ENCODE assay signal across 10 mouse cellular contexts in the genomic region with DNA sequence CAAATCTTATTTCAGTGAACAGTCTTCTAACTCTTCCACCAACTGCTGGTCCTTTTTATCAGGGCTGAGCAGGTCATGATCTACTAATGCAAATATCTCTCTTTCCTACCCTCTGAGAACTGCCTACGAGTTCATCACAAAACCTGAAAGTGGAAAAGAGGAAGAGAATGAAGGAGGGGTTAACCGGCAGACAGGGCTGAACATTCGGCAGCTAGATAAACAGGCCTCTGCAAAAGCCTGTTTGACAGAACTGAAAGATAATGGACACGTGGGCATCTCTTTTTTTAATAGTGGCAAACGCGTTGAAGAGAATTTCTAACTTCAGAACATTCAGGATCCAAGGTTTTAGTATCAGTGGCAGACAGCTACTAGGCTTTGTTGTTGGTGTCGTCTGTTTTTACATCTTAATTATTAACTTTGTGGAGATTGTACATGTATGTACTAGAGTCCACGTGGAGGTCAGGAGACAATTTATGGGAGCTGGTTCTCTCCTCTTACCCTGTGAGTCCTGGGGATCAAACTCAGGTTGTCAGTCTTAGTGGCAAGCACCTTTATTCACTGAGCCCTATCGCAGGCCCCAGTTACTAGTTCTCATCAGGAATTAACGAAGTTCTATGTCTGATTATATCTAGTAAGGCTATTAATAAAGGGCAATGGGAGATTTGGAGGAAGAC. TPM values are rescaled to one million over a fixed set of nuclear protein-coding genes. Genes with fewer than 3 reads are reported as not detected.
DNase-seq lines count a peak whose midpoint lies in the region; ATAC-seq and TF ChIP-seq lines count a peak whose summit lies in the region.
"Had no signal": no experiment of that assay in that cellular context is flagged by ENCODE, and none has a peak within 500 bp of the region (broad histone marks: within the 10 kb centered on the region; RNA-seq: fewer than 3 reads in every experiment).

No protein-coding gene starts in this region.

- H3K27ac ChIP-seq in heart, embryonic 13.5 days (replicated peaks), result no peak overlapping the region
- peak overlapping the region; percentile 97 for H3K27ac ChIP-seq in MEL (ENCODE audit: control insufficient read depth, low read depth, low read length)
- H3K27ac ChIP-seq in hindbrain, embryonic 14.5 days, result no peak overlapping the region
- H3K27ac ChIP-seq in kidney, embryonic 16.5 days (ENCODE audit: low read length), result no peak overlapping the region
- H3K27ac ChIP-seq in thymus, adult 2 months (ENCODE audit: control insufficient read depth, insufficient read depth, low read length), result no peak overlapping the region

- TF ChIP-seq CTCF in MEL (IDR thresholded peaks at IDR 0.05 in 2 of 3, conservative IDR thresholded peaks at IDR 0.05 in 1 of 3; ENCODE audit: control insufficient read depth in 1 of 3, insufficient read depth in 1 of 3, low read depth in 2 of 3, low read length in 3 of 3, poor library complexity in 1 of 3, severe bottlenecking in 1 of 3), result no peak
- TF ChIP-seq CTCF in thymus, adult 2 months (IDR thresholded peaks at IDR 0.05; ENCODE audit: borderline replicate concordance, control insufficient read depth, extremely low read depth, insufficient read depth, low read length, poor library complexity), result no peak

- TF ChIP-seq RAD21 in MEL (IDR thresholded peaks at IDR 0.05; ENCODE audit: low read depth, low read length), result no peak

- H3K79me2 ChIP-seq in MEL (ENCODE audit: control insufficient read depth, insufficient read depth, low read length, poor library complexity), result peaks cover 46% of the 10 kb centered on the region

- ATAC-seq in heart, embryonic 13.5 days (ENCODE audit: extremely low read depth, insufficient number of reproducible peaks, low FRiP score, low TSS enrichment), result no peak
- ATAC-seq in hindbrain, embryonic 14.5 days (ENCODE audit: low FRiP score), result no peak
- peak; percentile 73 for ATAC-seq in megakaryocyte-erythroid progenitor cell, adult 5-6 weeks (replicated peaks; ENCODE audit: low FRiP score, low TSS enrichment, poor library complexity, severe bottlenecking)
- no peak for ATAC-seq in kidney, embryonic 16.5 days (ENCODE audit: low FRiP score, low TSS enrichment)

- peak; percentile 97 to 98 for TF ChIP-seq EP300 in MEL (IDR thresholded peaks at IDR 0.05; ENCODE audit: low read depth in 1 of 2, low read length in 2 of 2)

- peak overlapping the region; percentile 94 for H3K4me3 ChIP-seq in heart, embryonic 13.5 days
- peak overlapping the region; percentile 49 to 80 for H3K4me3 ChIP-seq in MEL (ENCODE audit: control insufficient read depth in 1 of 2, insufficient read depth in 1 of 2, low read depth in 2 of 2, low read length in 2 of 2)
- no peak overlapping the region for H3K4me3 ChIP-seq in hindbrain, embryonic 14.5 days (replicated peaks; ENCODE audit: low read length)
- no peak overlapping the region for H3K4me3 ChIP-seq in kidney, embryonic 16.5 days (ENCODE audit: low read length)
- H3K4me3 ChIP-seq in thymus, adult 2 months (ENCODE audit: control insufficient read depth, insufficient read depth, low read length), result no peak overlapping the region

- 45% methylated on average over 10 of the region's 10 CpGs for WGBS in heart, embryonic 13.5 days
- 85% methylated on average over 10 of the region's 10 CpGs for WGBS in hindbrain, embryonic 14.5 days
- WGBS in kidney, embryonic 16.5 days, result 68% methylated on average over 10 of the region's 10 CpGs
- 29% methylated on average over 10 of the region's 10 CpGs for WGBS in thymus, adult 2 months

- no peaks in the 10 kb centered on the region for H3K36me3 ChIP-seq in heart, embryonic 13.5 days
- H3K36me3 ChIP-seq in MEL (ENCODE audit: control insufficient read depth in 1 of 2, insufficient read depth in 2 of 2, low read length in 2 of 2), result peaks cover 0 to 60% of the 10 kb centered on the region in 2 experiments; a peak in 2 of 4 replicates
- H3K36me3 ChIP-seq in hindbrain, embryonic 14.5 days (replicated peaks; ENCODE audit: control insufficient read depth, insufficient read depth), result no peaks in the 10 kb centered on the region
- H3K36me3 ChIP-seq in kidney, embryonic 16.5 days (ENCODE audit: insufficient read depth, low read length), result no peaks in the 10 kb centered on the region
- H3K36me3 ChIP-seq in thymus, adult 2 months (ENCODE audit: control insufficient read depth, insufficient read depth, low read length), result no peaks in the 10 kb centered on the region

- H3K4me2 ChIP-seq in heart, embryonic 13.5 days, result peak overlapping the region; percentile 94
- H3K4me2 ChIP-seq in hindbrain, embryonic 14.5 days (replicated peaks), result peak overlapping the region; percentile 88
- H3K4me2 ChIP-seq in kidney, embryonic 16.5 days (replicated peaks; ENCODE audit: low read depth, low read length), result no peak overlapping the region

- H3K27me3 ChIP-seq in heart, embryonic 13.5 days (replicated peaks), result no peaks in the 10 kb centered on the region
- H3K27me3 ChIP-seq in MEL (ENCODE audit: control insufficient read depth in 1 of 2, insufficient read depth in 2 of 2, low read length in 2 of 2), result no peaks in the 10 kb centered on the region
- H3K27me3 ChIP-seq in hindbrain, embryonic 14.5 days (ENCODE audit: control insufficient read depth, insufficient read depth, low read length), result no peaks in the 10 kb centered on the region
- no peaks in the 10 kb centered on the region for H3K27me3 ChIP-seq in kidney, embryonic 16.5 days (ENCODE audit: insufficient read depth, low read length)
- H3K27me3 ChIP-seq in thymus, adult 2 months (ENCODE audit: control insufficient read depth, insufficient read depth, low read length), result no peaks in the 10 kb centered on the region

- H3K9me3 ChIP-seq in heart, embryonic 13.5 days, result no peaks in the 10 kb centered on the region
- no peaks in the 10 kb centered on the region for H3K9me3 ChIP-seq in MEL (replicated peaks; ENCODE audit: insufficient read depth, low read length)
- no peaks in the 10 kb centered on the region for H3K9me3 ChIP-seq in hindbrain, embryonic 14.5 days (ENCODE audit: control insufficient read depth, low read length)
- H3K9me3 ChIP-seq in kidney, embryonic 16.5 days (ENCODE audit: low read length), result no peaks in the 10 kb centered on the region

- no peak for DNase-seq in heart, adult 9 months (ENCODE audit: low spot score in 2 of 2)
- DNase-seq in MEL (ENCODE audit: low read depth, low spot score), result peak; percentile 96
- DNase-seq in hindbrain, embryonic 14.5 days (ENCODE audit: low spot score), result no peak
- DNase-seq in cerebellum, postnatal 10 days, result no peak
- DNase-seq in thymus, adult 2 months, result no peak
- DNase-seq: cerebellum, adult 8-10 months; kidney, postnatal 36 days had no signal

- peaks cover 50% of the 10 kb centered on the region for H3K4me1 ChIP-seq in heart, embryonic 13.5 days
- peaks cover 25 to 46% of the 10 kb centered on the region in 2 experiments for H3K4me1 ChIP-seq in MEL (ENCODE audit: control insufficient read depth in 1 of 2, insufficient read depth in 2 of 2, low read length in 2 of 2)
- H3K4me1 ChIP-seq in hindbrain, embryonic 14.5 days (replicated peaks; ENCODE audit: control insufficient read depth, insufficient read depth, low read length), result peaks cover 18% of the 10 kb centered on the region
- peaks cover 18% of the 10 kb centered on the region for H3K4me1 ChIP-seq in kidney, embryonic 16.5 days (ENCODE audit: insufficient read depth, low read length)
- peaks cover 4% of the 10 kb centered on the region for H3K4me1 ChIP-seq in thymus, adult 2 months (replicated peaks; ENCODE audit: control insufficient read depth, insufficient read depth, low read length)

- H3K9ac ChIP-seq in heart, embryonic 13.5 days, result peak overlapping the region; percentile 9; the same call in 1 of the 2 replicates
- peak overlapping the region; percentile 91 for H3K9ac ChIP-seq in MEL (ENCODE audit: control insufficient read depth, low read depth, low read length, poor library complexity, severe bottlenecking)
- 0 out of 2 replicates have a peak overlapping the region, but pooled peaks have one; percentile 97 for H3K9ac ChIP-seq in hindbrain, embryonic 14.5 days
- no peak overlapping the region for H3K9ac ChIP-seq in kidney, embryonic 16.5 days (replicated peaks; ENCODE audit: low read length)

- peak in 1 of 2 experiments; percentile 57; a peak in 2 of 4 replicates for TF ChIP-seq POLR2A in MEL (IDR thresholded peaks at IDR 0.05; ENCODE audit: control insufficient read depth in 1 of 2, insufficient read depth in 1 of 2, low read depth in 1 of 2, low read length in 2 of 2, poor library complexity in 1 of 2)
- TF ChIP-seq POLR2A in thymus, adult 2 months (IDR thresholded peaks at IDR 0.05; ENCODE audit: control insufficient read depth, extremely low read depth, insufficient read depth, low read length, poor library complexity), result no peak

TF ChIP-seq in MEL, 35 proteins besides CTCF, POLR2A, EP300 and RAD21 (continues in another document):
- TF ChIP-seq TAL1 (IDR thresholded peaks at IDR 0.05; ENCODE audit: low read length) (peak; percentile 97), GATA1 (IDR thresholded peaks at IDR 0.05; ENCODE audit: low read depth, low read length) (peak; percentile 98), ZMIZ1 (IDR thresholded peaks at IDR 0.05; ENCODE audit: low read depth, low read length) (0 out of 2 replicates have a peak, but pooled peaks have one; percentile 36), TBP (IDR thresholded peaks at IDR 0.05; ENCODE audit: low read depth, low read length) (peak; percentile 89)

RNA-seq across cellular contexts. Expression of a gene that starts 2.3 kb away (rescaled TPM):
- 11.5 and 12.3 TPM in 2 replicates for polyA plus RNA-seq in heart, embryonic 13.5 days (2015; fragmentation: Nextera tagmentation; extraction: Ambion mirVana)
- total RNA-seq in MEL (2012; rRNA removed), result 33.8 and 36.5 TPM in 2 replicates
- 100 to 1,000 TPM in 1 of 2 experiments, 10 to 100 TPM in 1; 83.5 to 118 TPM for polyA plus RNA-seq in MEL (2012; ENCODE audit: insufficient read depth in 1 of 2, insufficient read length in 2 of 2, low read depth in 1 of 2, low replicate concordance in 2 of 2, missing spikeins in 1 of 2)
- 57.3 and 61.4 TPM in 2 replicates for polyA plus RNA-seq in hindbrain, embryonic 14.5 days (2014; fragmentation: Nextera tagmentation; extraction: Ambion mirVana)
- 157 and 168 TPM in 2 replicates for total RNA-seq in megakaryocyte-erythroid progenitor cell, adult 5-6 weeks (2014; fragmentation: Nextera tagmentation)
- 84.1 and 87.3 TPM in 2 replicates for total RNA-seq in megakaryocyte-erythroid progenitor cell, adult 5-6 weeks (2017)
- polyA plus RNA-seq in kidney, embryonic 16.5 days (2015; fragmentation: Nextera tagmentation; extraction: Ambion mirVana), result 12.9 and 15.0 TPM in 2 replicates
- polyA plus RNA-seq in thymus, adult 2 months (2012; rRNA removed), result 87.4 and 88.9 TPM in 2 replicates

RNA-seq across cellular contexts. Expression of a gene that starts 24.5 kb away (rescaled TPM):
- polyA plus RNA-seq in heart, embryonic 13.5 days (2015; fragmentation: Nextera tagmentation; extraction: Ambion mirVana), result 7.9 and 8.4 TPM in 2 replicates
- 0.12 TPM in 1 of 2 replicates, not detected in the other for total RNA-seq in MEL (2012; rRNA removed)
- polyA plus RNA-seq in MEL (2012; ENCODE audit: insufficient read depth in 1 of 2, insufficient read length in 2 of 2, low read depth in 1 of 2, low replicate concordance in 2 of 2, missing spikeins in 1 of 2), result not detected
- 17.0 and 17.1 TPM in 2 replicates for polyA plus RNA-seq in hindbrain, embryonic 14.5 days (2014; fragmentation: Nextera tagmentation; extraction: Ambion mirVana)
- not detected in 2 replicates for total RNA-seq in megakaryocyte-erythroid progenitor cell, adult 5-6 weeks (2014; fragmentation: Nextera tagmentation)
- not detected in 2 replicates for total RNA-seq in megakaryocyte-erythroid progenitor cell, adult 5-6 weeks (2017)
- polyA plus RNA-seq in kidney, embryonic 16.5 days (2015; fragmentation: Nextera tagmentation; extraction: Ambion mirVana), result 3.3 and 4.9 TPM in 2 replicates
- 0.20 and 0.38 TPM in 2 replicates for polyA plus RNA-seq in thymus, adult 2 months (2012; rRNA removed)

Comparison
In these comparisons a context has a peak if more than half of its experiments do, and no peak if none do; other contexts are left out.
1. H3K4me3 ChIP-seq: peak in heart, embryonic 13.5 days (single experiment) and MEL (2 of 2); none in hindbrain, embryonic 14.5 days (single experiment), kidney, embryonic 16.5 days (single experiment) and thymus, adult 2 months (single experiment).